Mouse (Mus musculus) erythroblast, embryonic 14.5 days (primary cell): ENCODE results near the gene Rab7. TPM values are rescaled to one million over a fixed set of nuclear protein-coding genes. Genes with fewer than 3 reads are reported as not detected.

Experiments used
- H3K27me3 ChIP-seq: 2 replicates; pipeline ENCODE4 v1.6.1; 2012; ENCODE audit warnings: inconsistent platforms; ENCODE audit not compliant: control insufficient read depth
- H3K36me3 ChIP-seq: 2 replicates; pipeline ENCODE4 v1.6.1; 2012; ENCODE audit warnings: mild to moderate bottlenecking, inconsistent platforms; ENCODE audit not compliant: control insufficient read depth
- H3K4me1 ChIP-seq: 2 replicates; pipeline ENCODE4 v1.6.1; 2012; ENCODE audit warnings: inconsistent platforms; ENCODE audit not compliant: control insufficient read depth
- H3K4me3 ChIP-seq: replicated peaks from 2 replicates; pipeline ENCODE3; 2012; ENCODE audit warnings: moderate library complexity, mild to moderate bottlenecking, inconsistent platforms
- H3K9me3 ChIP-seq: 2 replicates; pipeline ENCODE4 v1.6.1; 2012; ENCODE audit warnings: low read length, inconsistent platforms, mixed read lengths; ENCODE audit not compliant: control insufficient read depth
- GATA1 ChIP-seq: IDR thresholded peaks from 2 replicates; pipeline ENCODE4 v1.6.1; 2012; ENCODE audit warnings: low read length, inconsistent platforms, mixed read lengths
- TAL1 ChIP-seq: IDR thresholded peaks from 3 replicates; pipeline ENCODE4 v1.6.1; 2012; ENCODE audit warnings: low read length, inconsistent platforms, mixed read lengths
- polyA plus RNA-seq: library from polyadenylated mRNA; stranded (reverse); fragments of >175 nt; gene quantifications from 2 replicates; pipeline ENCODE4 v1.2.3, GENCODE M21; 2012

The Rab7 gene
- polyA plus RNA-seq, 1 experiment = 3.9 TPM

GRCm38 (mm10) chr6:88041221-88041620, 3.8 kb downstream of the Rab7 start:
- peaks cover 53% of the 10 kb centered on the region for H3K36me3 ChIP-seq
- TF ChIP-seq GATA1 (no peak), TAL1 (no peak)
- H3K4me1 ChIP-seq = peaks cover 30% of the 10 kb centered on the region
- H3K4me3 ChIP-seq = no peak overlapping the region
- no peaks in the 10 kb centered on the region for H3K9me3 ChIP-seq
- no peaks in the 10 kb centered on the region for H3K27me3 ChIP-seq

GRCm38 (mm10) chr6:88039426-88039825, 5.6 kb downstream of the Rab7 start:
- no peak for TF ChIP-seq TAL1
- no peak for TF ChIP-seq GATA1
- no peaks in the 10 kb centered on the region for H3K27me3 ChIP-seq
- peaks cover 25% of the 10 kb centered on the region for H3K4me1 ChIP-seq
- H3K9me3 ChIP-seq = no peaks in the 10 kb centered on the region
- peaks cover 67% of the 10 kb centered on the region for H3K36me3 ChIP-seq
- H3K4me3 ChIP-seq = no peak overlapping the region

- H3K27me3 ChIP-seq = no peaks in the 10 kb centered on the region
- peaks cover 61% of the 10 kb centered on the region for H3K36me3 ChIP-seq
- TF ChIP-seq TAL1 (no peak), GATA1 (no peak)
- no peaks in the 10 kb centered on the region for H3K9me3 ChIP-seq
- H3K4me1 ChIP-seq = peaks cover 11% of the 10 kb centered on the region
- H3K4me3 ChIP-seq = no peak overlapping the region
Measured at GRCm38 (mm10) chr6:88037471-88038045, 7.5 kb downstream of the Rab7 start.

- H3K4me1 ChIP-seq = peaks cover 4% of the 10 kb centered on the region
- H3K36me3 ChIP-seq = peaks cover 59% of the 10 kb centered on the region
- no peak overlapping the region for H3K4me3 ChIP-seq
- no peaks in the 10 kb centered on the region for H3K9me3 ChIP-seq
- H3K27me3 ChIP-seq = no peaks in the 10 kb centered on the region
- TF ChIP-seq GATA1 (no peak), TAL1 (no peak)
Measured at GRCm38 (mm10) chr6:88033504-88033903, 11.6 kb downstream of the Rab7 start.

- Histone ChIP-seq H3K4me3 (no peak overlapping the region), H3K4me1 (peaks cover 3% of the 10 kb centered on the region; the same call in 1 of the 2 replicates), H3K9me3 (no peaks in the 10 kb centered on the region), H3K27me3 (no peaks in the 10 kb centered on the region), H3K36me3 (peaks cover 60% of the 10 kb centered on the region)
- TF ChIP-seq GATA1 (no peak), TAL1 (no peak)
Measured at GRCm38 (mm10) chr6:88030432-88030831, 14.6 kb downstream of the Rab7 start.

GRCm38 (mm10) chr6:88027390-88027789, 17.7 kb downstream of the Rab7 start:
- no peaks in the 10 kb centered on the region for H3K27me3 ChIP-seq
- no peak for TF ChIP-seq TAL1
- TF ChIP-seq GATA1 = no peak
- no peaks in the 10 kb centered on the region for H3K9me3 ChIP-seq
- H3K4me1 ChIP-seq = no peaks in the 10 kb centered on the region
- H3K4me3 ChIP-seq = no peak overlapping the region
- peaks cover 67% of the 10 kb centered on the region for H3K36me3 ChIP-seq

- TF ChIP-seq TAL1 (no peak), GATA1 (no peak)
- Histone ChIP-seq H3K36me3 (peaks cover 55% of the 10 kb centered on the region), H3K9me3 (no peaks in the 10 kb centered on the region), H3K27me3 (no peaks in the 10 kb centered on the region), H3K4me1 (no peaks in the 10 kb centered on the region), H3K4me3 (no peak overlapping the region)
Measured at GRCm38 (mm10) chr6:88023316-88023890, 21.7 kb downstream of the Rab7 start.

GRCm38 (mm10) chr6:88019154-88019553, 25.9 kb downstream of the Rab7 start:
- TF ChIP-seq TAL1 (no peak), GATA1 (no peak)
- H3K9me3 ChIP-seq = no peaks in the 10 kb centered on the region
- H3K4me3 ChIP-seq = no peak overlapping the region
- H3K4me1 ChIP-seq = peaks cover 23% of the 10 kb centered on the region
- H3K36me3 ChIP-seq = peaks cover 44% of the 10 kb centered on the region
- no peaks in the 10 kb centered on the region for H3K27me3 ChIP-seq

- H3K36me3 ChIP-seq = peaks cover 50% of the 10 kb centered on the region
- no peak overlapping the region for H3K4me3 ChIP-seq
- H3K9me3 ChIP-seq = no peaks in the 10 kb centered on the region
- no peaks in the 10 kb centered on the region for H3K27me3 ChIP-seq
- H3K4me1 ChIP-seq = peaks cover 32% of the 10 kb centered on the region
- TF ChIP-seq TAL1 = no peak
- TF ChIP-seq GATA1 = no peak
Measured at GRCm38 (mm10) chr6:88017821-88018220, 27.2 kb downstream of the Rab7 start.
